Mouse (Mus musculus) limb, embryonic 14.5 days (tissue): Measurements from ENCODE around the gene Tpra1. TPM values are rescaled to one million over a fixed set of nuclear protein-coding genes. Genes with fewer than 3 reads are reported as not detected.
A peak's percentile ranks its signal among the peaks of the same experiment; 100 is the strongest.

Experiments used
- ATAC-seq: fragments of 200-750 bp; cut with Nextera tagmentation; 2 replicates; pipeline ENCODE4 v1.8.0; 2017; ENCODE audit warnings: low read depth, moderate number of reproducible peaks, moderate TSS enrichment; ENCODE audit not compliant: low FRiP score
- DNase-seq: peaks from one replicate; pipeline ENCODE4 v3.0.0-alpha.2; 2015; ENCODE audit warnings: low spot score
- H3K27ac ChIP-seq: fragments of 300-500 bp; sonication (generic); replicated peaks from 2 replicates; pipeline ENCODE4 v1.5.1; 2014; ENCODE audit warnings: low read depth, mild to moderate bottlenecking, low read length, moderate library complexity, mixed read lengths
- H3K27me3 ChIP-seq: fragments of 300-500 bp; sonication (generic); 2 replicates; pipeline ENCODE4 v1.6.1; 2014; ENCODE audit warnings: low read length, mixed read lengths; ENCODE audit not compliant: control insufficient read depth, insufficient read depth
- H3K36me3 ChIP-seq: fragments of 300-500 bp; sonication (generic); 2 replicates; pipeline ENCODE4 v1.6.1; 2014; ENCODE audit warnings: mild to moderate bottlenecking, low read length, moderate library complexity, mixed read lengths; ENCODE audit not compliant: control insufficient read depth, insufficient read depth
- H3K4me1 ChIP-seq: fragments of 300-500 bp; sonication (generic); 2 replicates; pipeline ENCODE4 v1.6.1; 2014; ENCODE audit warnings: antibody characterized with exemption, low read length, mixed read lengths; ENCODE audit not compliant: control insufficient read depth, insufficient read depth
- H3K4me2 ChIP-seq: fragments of 300-500 bp; sonication (generic); replicated peaks from 2 replicates; pipeline ENCODE4 v1.6.1; 2014; ENCODE audit warnings: low read depth, mild to moderate bottlenecking, low read length, moderate library complexity; ENCODE audit not compliant: severe bottlenecking
- H3K4me3 ChIP-seq: fragments of 300-500 bp; sonication (generic); replicated peaks from 2 replicates; pipeline ENCODE4 v1.5.1; 2014; ENCODE audit warnings: low read length
- H3K9ac ChIP-seq: fragments of 300-500 bp; sonication (generic); 2 replicates; pipeline ENCODE4 v1.6.1; 2014; ENCODE audit warnings: mild to moderate bottlenecking, low read depth, low read length, moderate library complexity; ENCODE audit not compliant: severe bottlenecking
- H3K9me3 ChIP-seq: fragments of 300-500 bp; sonication (generic); 2 replicates; pipeline ENCODE4 v1.6.1; 2016; ENCODE audit warnings: low read length; ENCODE audit not compliant: control insufficient read depth
- POLR2A ChIP-seq: fragments of 200-500 bp; IDR thresholded peaks from 2 replicates; pipeline ENCODE4 v1.8.0; 2012; ENCODE audit warnings: inconsistent platforms, mild to moderate bottlenecking, moderate library complexity, borderline replicate concordance; ENCODE audit not compliant: insufficient read depth, insufficient read length; ENCODE audit errors: extremely low read depth
- WGBS: fragments of 180-500 bp; shearing (Covaris S2); extraction: QIAGEN DNeasy Blood & Tissue Kit; methylation state at CpG from one replicate; pipeline ENCODE4 v1.1.7; 2014; 5-methylcytosine and 5-hydroxymethylcytosine counted together
- polyA plus RNA-seq, 2 experiments: library from polyadenylated mRNA; depleted of rRNA in 1 of 2; stranded (reverse) in 1 of 2; unstranded in 1 of 2; fragments of >200 nt; fragmentation: Nextera tagmentation in 1 of 2; extraction: Ambion mirVana in 1 of 2; gene quantifications; 2 replicates each; pipeline versions ENCODE4 v1.2.1 to v1.2.3; 2012 to 2014

The Tpra1 gene
- polyA plus RNA-seq (2012; rRNA removed) (141 and 190 TPM in 2 replicates), polyA plus RNA-seq (2014; fragmentation: Nextera tagmentation; extraction: Ambion mirVana) (62.2 and 65.7 TPM in 2 replicates)

DNA sequence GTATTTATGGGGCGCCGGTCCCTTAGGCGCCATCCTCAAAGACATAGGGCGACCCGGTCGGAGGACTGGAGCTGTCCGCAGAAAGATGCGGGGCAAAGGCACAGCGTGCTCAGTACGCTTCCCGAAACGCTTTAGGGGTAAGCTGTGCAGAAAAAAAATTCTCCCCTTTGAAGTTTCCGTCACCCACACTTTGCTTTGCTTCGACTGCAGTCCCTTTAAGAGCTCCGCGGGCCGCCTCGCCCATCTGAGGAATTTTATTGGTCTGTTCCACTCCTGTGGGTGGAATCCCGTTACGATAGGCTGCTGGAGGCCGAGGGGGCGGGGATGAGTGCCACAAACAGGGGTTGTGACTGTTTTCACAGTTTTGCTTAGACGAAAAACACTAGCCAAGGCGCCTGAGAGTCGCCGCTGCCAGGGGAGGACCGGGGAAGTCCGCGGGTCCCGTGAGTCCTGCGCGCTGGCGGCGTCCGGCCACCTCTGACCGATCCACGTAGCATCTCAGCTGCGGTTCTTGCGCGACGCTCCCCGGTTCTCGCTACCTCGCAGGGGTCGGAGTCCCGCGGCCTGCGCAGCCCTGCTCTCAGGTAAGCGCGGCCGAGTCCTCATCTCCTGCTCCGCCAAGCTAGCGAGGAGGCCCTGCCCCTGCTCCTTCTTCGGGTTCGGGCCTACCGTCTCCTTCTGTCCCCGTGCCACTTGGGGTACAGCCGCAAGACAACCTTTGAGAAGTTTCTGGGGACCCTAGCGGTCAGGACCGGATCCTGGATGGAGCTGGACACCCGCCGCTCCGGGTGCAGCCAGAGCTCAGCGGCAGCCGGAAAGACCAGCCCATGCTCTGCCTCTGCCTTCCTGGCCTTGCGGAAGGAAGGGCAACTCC, at the start of gene Tpra1:
Gene Tpra1 (plus strand): TSS at position 305 of the 874 bp plus-strand sequence.
- peak; percentile 89 for ATAC-seq
- peak within 1 kb of the TSS; percentile 94 for H3K4me2 ChIP-seq
- H3K4me3 ChIP-seq, result peak within 1 kb of the TSS; percentile 81
- H3K9me3 ChIP-seq, result no peaks in the 10 kb centered on the region
- DNase-seq, result peak; percentile 98
- H3K4me1 ChIP-seq, result peaks cover 27% of the 10 kb centered on the region
- under 1% methylated on average over 65 of the region's 66 CpGs for WGBS
- TF ChIP-seq POLR2A, result 0 out of 2 replicates have a peak, but pooled peaks have one; percentile 49
- no peaks in the 10 kb centered on the region for H3K27me3 ChIP-seq
- peak within 1 kb of the TSS; percentile 94 for H3K27ac ChIP-seq
- H3K9ac ChIP-seq, result peak within 1 kb of the TSS; percentile 87
- no peaks in the 10 kb centered on the region for H3K36me3 ChIP-seq

DNA sequence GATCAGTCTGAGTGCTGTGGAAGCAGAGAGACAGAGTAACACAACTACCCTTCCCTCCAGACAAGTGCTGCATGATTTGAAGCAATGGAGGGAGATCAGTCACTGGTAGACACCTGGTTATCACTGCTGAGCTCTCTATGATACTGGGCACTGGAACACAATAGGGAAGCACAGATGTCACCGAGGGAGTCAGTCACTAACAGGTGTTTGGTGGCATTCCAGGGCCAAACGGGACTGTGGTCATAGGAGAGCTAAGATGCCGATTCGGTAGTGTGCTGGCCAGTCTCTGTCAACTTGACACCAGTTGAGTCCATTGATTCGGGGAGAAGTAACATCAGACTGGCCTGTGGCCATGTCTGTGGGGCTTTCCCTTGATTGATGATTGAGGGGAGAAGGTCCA, 47.5 kb upstream of the Tpra1 start:
- H3K4me1 ChIP-seq, result no peaks in the 10 kb centered on the region
- 74% methylated on average over 5 of the region's 5 CpGs for WGBS
- no peak overlapping the region for H3K9ac ChIP-seq
- no peak overlapping the region for H3K4me3 ChIP-seq
- DNase-seq (no peak), ATAC-seq (no peak)
- no peak overlapping the region for H3K27ac ChIP-seq
- H3K4me2 ChIP-seq, result no peak overlapping the region
- H3K36me3 ChIP-seq, result peaks cover 5% of the 10 kb centered on the region; the same call in 1 of the 2 replicates
- H3K9me3 ChIP-seq, result no peaks in the 10 kb centered on the region
- H3K27me3 ChIP-seq, result no peaks in the 10 kb centered on the region
- TF ChIP-seq POLR2A, result no peak

DNA sequence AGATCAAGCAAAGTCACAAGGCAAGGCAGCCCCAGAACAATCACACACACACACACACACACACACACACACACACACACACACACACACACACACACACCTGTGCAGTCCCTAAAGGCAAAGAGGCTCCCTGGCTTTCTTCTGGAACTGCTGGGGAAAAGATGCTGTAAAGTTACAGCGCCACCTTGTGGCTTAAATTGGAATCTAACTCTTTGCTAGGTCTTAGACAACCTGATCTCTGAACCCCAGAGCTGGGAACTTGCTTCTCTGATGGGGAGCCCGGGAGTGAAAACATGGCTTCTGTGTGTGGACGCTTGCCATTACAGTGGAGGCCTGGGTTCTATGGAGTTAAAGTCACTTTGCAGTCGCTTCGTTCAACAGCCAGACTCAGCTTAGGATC, 46.4 kb upstream of the Tpra1 start:
- no peak overlapping the region for H3K27ac ChIP-seq
- DNase-seq, result peak; percentile 88

DNA sequence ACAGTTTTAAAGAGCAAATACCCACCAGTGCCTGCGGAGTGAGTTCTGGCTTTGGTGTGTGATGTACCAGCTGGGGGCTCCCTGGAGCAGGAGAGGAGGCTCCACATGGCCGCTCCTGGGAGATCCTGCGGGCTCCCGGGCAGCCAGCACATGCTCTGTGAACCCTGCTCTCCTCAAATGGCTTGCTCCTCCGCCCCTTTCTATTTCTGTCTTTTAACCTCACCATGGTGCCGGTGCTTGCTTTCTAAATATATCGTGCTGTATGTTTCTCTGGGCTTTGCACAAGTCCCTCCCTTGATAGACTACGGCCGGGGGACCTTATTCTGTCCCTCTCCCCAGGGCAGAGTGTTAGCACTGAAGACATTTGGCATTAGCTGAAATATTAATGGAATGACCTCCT, 44.8 kb upstream of the Tpra1 start:
- Histone ChIP-seq H3K4me1 (no peaks in the 10 kb centered on the region), H3K9ac (peak overlapping the region; percentile 12; the same call in 1 of the 2 replicates), H3K36me3 (peaks cover 16% of the 10 kb centered on the region), H3K9me3 (0 out of 2 replicates have a peak, but pooled peaks cover 4% of the 10 kb centered on the region), H3K4me2 (no peak overlapping the region), H3K4me3 (no peak overlapping the region), H3K27ac (no peak overlapping the region), H3K27me3 (no peaks in the 10 kb centered on the region)
- DNase-seq, result peak; percentile 21
- TF ChIP-seq POLR2A, result no peak
- 0 out of 2 replicates have a peak, but pooled peaks have one; percentile 21 for ATAC-seq
- 49% methylated on average over 9 of the region's 9 CpGs for WGBS

More for the DNA sequence above, 46.4 kb upstream of the Tpra1 start:
- TF ChIP-seq POLR2A, result no peak
- Histone ChIP-seq H3K4me3 (no peak overlapping the region), H3K9ac (no peak overlapping the region), H3K9me3 (no peaks in the 10 kb centered on the region), H3K4me1 (no peaks in the 10 kb centered on the region), H3K4me2 (no peak overlapping the region), H3K27me3 (no peaks in the 10 kb centered on the region), H3K36me3 (peaks cover 2% of the 10 kb centered on the region)
- 0 out of 2 replicates have a peak, but pooled peaks have one; percentile 10 for ATAC-seq
- WGBS, result 23% methylated on average over 5 of the region's 5 CpGs

DNA sequence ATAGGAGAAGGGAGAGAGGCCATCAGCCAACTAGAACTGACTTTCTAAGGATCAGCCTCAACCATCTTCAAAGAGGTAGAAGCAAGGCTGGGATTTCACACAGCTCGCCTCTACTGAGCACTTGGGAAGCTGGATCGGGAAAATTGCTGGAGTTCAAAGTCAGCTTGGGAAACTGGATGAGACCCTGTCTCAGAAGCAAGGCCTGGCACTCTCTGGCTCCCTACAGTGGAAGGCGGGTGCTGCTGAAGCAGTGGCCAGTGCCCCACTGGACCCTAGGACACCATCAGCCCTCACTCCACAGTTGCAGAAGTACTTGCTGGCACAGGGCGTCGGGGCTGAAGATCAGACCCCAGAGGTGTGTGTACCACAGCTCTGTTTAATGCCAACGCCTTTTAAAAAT, 44.2 kb upstream of the Tpra1 start:
- no peak overlapping the region for H3K4me3 ChIP-seq
- H3K4me2 ChIP-seq, result no peak overlapping the region
- no peak for ATAC-seq
- H3K36me3 ChIP-seq, result peaks cover 19% of the 10 kb centered on the region
- no peaks in the 10 kb centered on the region for H3K27me3 ChIP-seq
- no peaks in the 10 kb centered on the region for H3K4me1 ChIP-seq
- 80% methylated on average over 6 of the region's 6 CpGs for WGBS
- no peak overlapping the region for H3K27ac ChIP-seq
- no peak overlapping the region for H3K9ac ChIP-seq
- DNase-seq, result no peak
- no peak for TF ChIP-seq POLR2A
- 0 out of 2 replicates have a peak, but pooled peaks cover 4% of the 10 kb centered on the region for H3K9me3 ChIP-seq
